Mouse (Mus musculus) regulatory T cell (primary cell): ENCODE data around the gene Thap12.

ENCODE experiments used
- in situ Hi-C: fragments of 300-600 bp; cut with MboI, MseI; formaldehyde crosslinking; loops from one replicate; pipeline ENCODE4 v1.15.1; 2025; ENCODE audit warnings: high pct_unique_total_duplicates

Thap12 gene

GRCm38 (mm10) chr7:98750404-98750803 is 47.5 kb downstream of the Thap12 start:
- in situ Hi-C loops: no loop called here

GRCm38 (mm10) chr7:98752680-98753079 is 49.8 kb downstream of the Thap12 start:
- in situ Hi-C loops: no loop called here

- in situ Hi-C loops: no loop called here
These were observed 53.1 kb downstream of the Thap12 start for GRCm38 (mm10) chr7:98756050-98756449.

GRCm38 (mm10) chr7:98756556-98756955 is 53.7 kb downstream of the Thap12 start:
- in situ Hi-C loops: no loop called here

- in situ Hi-C loops: no loop called here
These were observed 57.2 kb downstream of the Thap12 start for GRCm38 (mm10) chr7:98760126-98760525.

- in situ Hi-C loops: no loop called here
These were observed 61.0 kb downstream of the Thap12 start for GRCm38 (mm10) chr7:98763911-98764310.

GRCm38 (mm10) chr7:98767261-98767660 is 64.4 kb downstream of the Thap12 start:
- in situ Hi-C loops: no loop called here
